Mouse (Mus musculus) forebrain, embryonic 15.5 days (tissue): ENCODE data around the gene Zfp174. TPM values are rescaled to one million over a fixed set of nuclear protein-coding genes. Genes with fewer than 3 reads are reported as not detected.
"Not testable (repeated sequence)": the region's sequence is repeated elsewhere in the genome, so short reads cannot be mapped to it uniquely, and the experiment has no call there.

ENCODE experiments used
- ATAC-seq: fragments of 200-750 bp; cut with Nextera tagmentation; replicated peaks from 2 replicates; pipeline ENCODE4 v1.8.0; 2017; ENCODE audit warnings: mild to moderate bottlenecking, moderate TSS enrichment, moderate library complexity
- H3K27ac ChIP-seq: fragments of 300-500 bp; sonication (generic); replicated peaks from 2 replicates; pipeline ENCODE4 v1.5.1; 2015; ENCODE audit warnings: mild to moderate bottlenecking, inconsistent platforms
- H3K27me3 ChIP-seq: fragments of 300-500 bp; sonication (generic); 2 replicates; pipeline ENCODE4 v1.6.1; 2015; ENCODE audit warnings: inconsistent platforms
- H3K36me3 ChIP-seq: fragments of 300-500 bp; sonication (generic); 2 replicates; pipeline ENCODE4 v1.6.1; 2015; ENCODE audit warnings: mild to moderate bottlenecking, inconsistent platforms
- H3K4me1 ChIP-seq: fragments of 300-500 bp; sonication (generic); 2 replicates; pipeline ENCODE4 v1.6.1; 2015; ENCODE audit warnings: inconsistent platforms
- H3K4me2 ChIP-seq: fragments of 300-500 bp; sonication (generic); replicated peaks from 2 replicates; pipeline ENCODE4 v1.6.1; 2015; ENCODE audit warnings: mild to moderate bottlenecking, inconsistent platforms
- H3K4me3 ChIP-seq: fragments of 300-500 bp; sonication (generic); 2 replicates; pipeline ENCODE4 v1.5.1; 2015; ENCODE audit warnings: mild to moderate bottlenecking, inconsistent platforms
- H3K9ac ChIP-seq: fragments of 300-500 bp; sonication (generic); replicated peaks from 2 replicates; pipeline ENCODE4 v1.6.1; 2015; ENCODE audit warnings: mild to moderate bottlenecking, inconsistent platforms
- H3K9me3 ChIP-seq: fragments of 300-500 bp; sonication (generic); 2 replicates; pipeline ENCODE4 v1.6.1; 2016; ENCODE audit warnings: inconsistent platforms
- WGBS: fragments of 180-500 bp; shearing (Covaris S2); methylation state at CpG from one replicate; pipeline ENCODE4 v1.1.7; 2015; ENCODE audit warnings: mixed read lengths; 5-methylcytosine and 5-hydroxymethylcytosine counted together
- polyA plus RNA-seq: library from polyadenylated mRNA; unstranded; fragments of >200 nt; fragmentation: Nextera tagmentation; extraction: Ambion mirVana; gene quantifications from 2 replicates; pipeline ENCODE4 v1.2.1, GENCODE M21; 2015

The Zfp174 gene
- polyA plus RNA-seq, 1 experiment from 2014 or later: 2.6 TPM

GRCm38 (mm10) chr16:3848416-3848815 lies 1.3 kb downstream of the Zfp174 start:
- Histone ChIP-seq H3K27ac (no peak overlapping the region), H3K4me1 (peaks cover 21% of the 10 kb centered on the region), H3K36me3 (no peaks in the 10 kb centered on the region), H3K9me3 (no peaks in the 10 kb centered on the region), H3K4me3 (no peak overlapping the region), H3K9ac (no peak overlapping the region), H3K4me2 (no peak overlapping the region), H3K27me3 (no peaks in the 10 kb centered on the region)
- WGBS: 78% methylated on average over 3 of the region's 3 CpGs
- no peak for ATAC-seq

- H3K4me1 ChIP-seq: peaks cover 21% of the 10 kb centered on the region
- H3K9me3 ChIP-seq, H3K4me2 ChIP-seq, H3K36me3 ChIP-seq, H3K9ac ChIP-seq, H3K27me3 ChIP-seq, H3K4me3 ChIP-seq, ATAC-seq, H3K27ac ChIP-seq: not testable (repeated sequence)
- whole genome bisulfite sequencing: 88% methylated on average over 13 of the region's 13 CpGs
Observed at GRCm38 (mm10) chr16:3851301-3851700, 4.2 kb downstream of the Zfp174 start.

- no peak overlapping the region for H3K27ac ChIP-seq
- H3K27me3 ChIP-seq: no peaks in the 10 kb centered on the region
- H3K4me1 ChIP-seq: peaks cover 16% of the 10 kb centered on the region
- no peak for ATAC-seq
- H3K9ac ChIP-seq: no peak overlapping the region
- no peak overlapping the region for H3K4me2 ChIP-seq
- 43% methylated on average over 12 of the region's 12 CpGs for WGBS
- no peaks in the 10 kb centered on the region for H3K36me3 ChIP-seq
- H3K4me3 ChIP-seq: no peak overlapping the region
- H3K9me3 ChIP-seq: no peaks in the 10 kb centered on the region
Observed at GRCm38 (mm10) chr16:3852586-3852985, 5.5 kb downstream of the Zfp174 start.

- H3K9me3 ChIP-seq: no peaks in the 10 kb centered on the region
- H3K4me2 ChIP-seq: no peak overlapping the region
- WGBS: 50% methylated on average over 11 of the region's 11 CpGs
- no peak overlapping the region for H3K4me3 ChIP-seq
- no peaks in the 10 kb centered on the region for H3K27me3 ChIP-seq
- no peak overlapping the region for H3K9ac ChIP-seq
- no peaks in the 10 kb centered on the region for H3K4me1 ChIP-seq
- no peak for ATAC-seq
- H3K27ac ChIP-seq: no peak overlapping the region
- no peaks in the 10 kb centered on the region for H3K36me3 ChIP-seq
Observed at GRCm38 (mm10) chr16:3854437-3855182, 7.5 kb downstream of the Zfp174 start.

GRCm38 (mm10) chr16:3855776-3856175 lies 8.7 kb downstream of the Zfp174 start:
- Histone ChIP-seq H3K9ac (no peak overlapping the region), H3K4me2 (no peak overlapping the region), H3K27ac (no peak overlapping the region), H3K9me3 (no peaks in the 10 kb centered on the region), H3K36me3 (peaks cover 7% of the 10 kb centered on the region), H3K4me3 (no peak overlapping the region), H3K27me3 (no peaks in the 10 kb centered on the region), H3K4me1 (no peaks in the 10 kb centered on the region)
- WGBS: 91% methylated on average over 1 of the region's 1 CpGs
- ATAC-seq: no peak

- Histone ChIP-seq H3K4me2 (no peak overlapping the region), H3K27ac (no peak overlapping the region), H3K4me3 (no peak overlapping the region), H3K36me3 (peaks cover 27% of the 10 kb centered on the region), H3K4me1 (no peaks in the 10 kb centered on the region), H3K9ac (no peak overlapping the region), H3K27me3 (no peaks in the 10 kb centered on the region), H3K9me3 (no peaks in the 10 kb centered on the region)
- no peak for ATAC-seq
- 90% methylated on average over 4 of the region's 4 CpGs for WGBS
Observed at GRCm38 (mm10) chr16:3859254-3859653, 12.2 kb downstream of the Zfp174 start.

GRCm38 (mm10) chr16:3871815-3872214 lies 24.7 kb downstream of the Zfp174 start:
- no peaks in the 10 kb centered on the region for H3K27me3 ChIP-seq
- H3K4me3 ChIP-seq: peak overlapping the region; percentile 65
- H3K4me2 ChIP-seq: peak overlapping the region; percentile 81
- no peak; the same call in 1 of the 2 replicates for ATAC-seq
- no peaks in the 10 kb centered on the region for H3K9me3 ChIP-seq
- H3K4me1 ChIP-seq: peaks cover 16% of the 10 kb centered on the region
- peaks cover 11% of the 10 kb centered on the region; the same call in 1 of the 2 replicates for H3K36me3 ChIP-seq
- peak overlapping the region; percentile 67 for H3K9ac ChIP-seq
- under 1% methylated on average over 16 of the region's 16 CpGs for WGBS
- peak overlapping the region; percentile 8 for H3K27ac ChIP-seq

- WGBS: 5% methylated on average over 47 of the region's 47 CpGs
- H3K9ac ChIP-seq: peak within 1 kb of the TSS; percentile 67
- H3K27ac ChIP-seq: peak within 1 kb of the TSS; percentile 8
- peak; percentile 97 for ATAC-seq
- H3K4me1 ChIP-seq: peaks cover 16% of the 10 kb centered on the region
- H3K4me3 ChIP-seq: peak within 1 kb of the TSS; percentile 65
- H3K36me3 ChIP-seq: peaks cover 11% of the 10 kb centered on the region; the same call in 1 of the 2 replicates
- no peaks in the 10 kb centered on the region for H3K9me3 ChIP-seq
- no peaks in the 10 kb centered on the region for H3K27me3 ChIP-seq
- H3K4me2 ChIP-seq: peak within 1 kb of the TSS; percentile 81
Observed at GRCm38 (mm10) chr16:3872216-3873047, 25.4 kb downstream of the Zfp174 start, which contains the start of gene Naa60. Gene Naa60, plus strand, starts transcription at chr16:3872375.

GRCm38 (mm10) chr16:3876346-3876745 lies 29.3 kb downstream of the Zfp174 start:
- H3K9me3 ChIP-seq: no peaks in the 10 kb centered on the region

GRCm38 (mm10) chr16:3884201-3885064 lies 37.4 kb downstream of the Zfp174 start, which contains the start of the genes Zfp597 and Gm20695:
Gene Zfp597, minus strand, starts transcription at chr16:3884561.
Gene Gm20695, plus strand, starts transcription at chr16:3884648.
- H3K27ac ChIP-seq: peak within 1 kb of the TSS; percentile 97
- WGBS: under 1% methylated on average over 88 of the region's 88 CpGs
- peaks cover 23% of the 10 kb centered on the region for H3K4me1 ChIP-seq

More at GRCm38 (mm10) chr16:3876346-3876745, 29.3 kb downstream of the Zfp174 start:
- Histone ChIP-seq H3K4me2 (no peak overlapping the region), H3K4me3 (no peak overlapping the region), H3K4me1 (peaks cover 13% of the 10 kb centered on the region), H3K36me3 (peaks cover 11% of the 10 kb centered on the region; the same call in 1 of the 2 replicates), H3K27ac (no peak overlapping the region), H3K27me3 (no peaks in the 10 kb centered on the region), H3K9ac (no peak overlapping the region)
- WGBS: 92% methylated on average over 4 of the region's 4 CpGs
- no peak for ATAC-seq

GRCm38 (mm10) chr16:3885065-3885670 lies 38.1 kb downstream of the Zfp174 start:
- WGBS: 1% methylated on average over 10 of the region's 10 CpGs
- Histone ChIP-seq H3K27ac (peak overlapping the region; percentile 97), H3K27me3 (no peaks in the 10 kb centered on the region), H3K4me1 (peaks cover 23% of the 10 kb centered on the region), H3K36me3 (peaks cover 3% of the 10 kb centered on the region; the same call in 1 of the 2 replicates), H3K9ac (peak overlapping the region; percentile 94), H3K9me3 (no peaks in the 10 kb centered on the region), H3K4me2 (peak overlapping the region; percentile 69), H3K4me3 (peak overlapping the region; percentile 94)
- ATAC-seq: no peak

More at GRCm38 (mm10) chr16:3884201-3885064, 37.4 kb downstream of the Zfp174 start, which contains the start of the genes Zfp597 and Gm20695:
- peak; percentile 99 for ATAC-seq
- Histone ChIP-seq H3K36me3 (peaks cover 5% of the 10 kb centered on the region; the same call in 1 of the 2 replicates), H3K27me3 (no peaks in the 10 kb centered on the region), H3K9ac (peak within 1 kb of the TSS; percentile 94), H3K9me3 (no peaks in the 10 kb centered on the region), H3K4me2 (peak within 1 kb of the TSS; percentile 69), H3K4me3 (peak within 1 kb of the TSS; percentile 94)
